Mouse (Mus musculus) liver, embryonic 14.5 days (tissue): ENCODE measurements around the gene Agr2.

Experiments
- CTCF ChIP-seq: IDR thresholded peaks from 2 replicates; pipeline ENCODE4 v1.5.1; 2016; ENCODE audit warnings: antibody characterized with exemption, low read depth, control low read depth
- EP300 ChIP-seq: IDR thresholded peaks from 2 replicates; pipeline ENCODE4 v1.6.1; 2016; ENCODE audit warnings: antibody characterized with exemption, low read depth

DNA sequence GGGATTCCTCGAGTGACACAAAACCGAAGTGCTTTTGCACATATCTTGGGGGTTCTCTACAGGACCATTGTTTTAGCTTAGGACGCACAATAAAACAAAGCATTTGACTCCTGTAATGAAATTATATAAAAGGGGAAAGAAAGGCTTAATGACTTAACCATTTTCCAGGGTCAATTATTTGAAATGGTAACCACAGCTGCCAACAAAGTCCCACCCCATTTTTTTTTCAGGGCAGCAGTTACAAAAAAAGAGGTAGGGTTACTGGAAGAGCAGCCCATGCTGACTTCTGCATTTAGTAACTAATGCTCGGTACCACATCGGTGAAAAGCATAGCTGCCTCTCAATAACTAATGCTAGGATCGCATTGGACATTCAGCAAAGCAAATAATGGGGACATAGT lies 42.8 kb downstream of the Agr2 start:
- TF ChIP-seq CTCF (no peak), EP300 (no peak)
